Mouse (Mus musculus) midbrain, embryonic 13.5 days (tissue): ENCODE measurements at regions not wholly inside any gene's neighbourhood (a gene's known extent, or its start where the extent isn't known, plus 50 kb on each side); places are given as distances from the start of the nearest gene placed in this dataset.
A peak's percentile ranks its signal among the peaks of the same experiment; 100 is the strongest.

ENCODE experiments used
- ATAC-seq: fragments of 200-750 bp; cut with Nextera tagmentation; 2 replicates; pipeline ENCODE4 v1.8.0; 2017; ENCODE audit warnings: mild to moderate bottlenecking, moderate TSS enrichment, moderate library complexity
- H3K27ac ChIP-seq: fragments of 300-500 bp; sonication (generic); 2 replicates; pipeline ENCODE4 v1.5.1; 2015; ENCODE audit warnings: inconsistent platforms, mild to moderate bottlenecking, moderate library complexity
- H3K27me3 ChIP-seq: fragments of 300-500 bp; sonication (generic); 2 replicates; pipeline ENCODE4 v1.6.1; 2015; ENCODE audit warnings: mild to moderate bottlenecking, inconsistent platforms
- H3K36me3 ChIP-seq: fragments of 300-500 bp; sonication (generic); 2 replicates; pipeline ENCODE4 v1.6.1; 2015; ENCODE audit warnings: mild to moderate bottlenecking, inconsistent platforms
- H3K4me1 ChIP-seq: fragments of 300-500 bp; sonication (generic); replicated peaks from 2 replicates; pipeline ENCODE4 v1.6.1; 2015; ENCODE audit warnings: inconsistent platforms
- H3K4me2 ChIP-seq: fragments of 300-500 bp; sonication (generic); replicated peaks from 2 replicates; pipeline ENCODE4 v1.6.1; 2015; ENCODE audit warnings: moderate library complexity, mild to moderate bottlenecking, inconsistent platforms
- H3K4me3 ChIP-seq: fragments of 300-500 bp; sonication (generic); replicated peaks from 2 replicates; pipeline ENCODE4 v1.5.1; 2015; ENCODE audit warnings: mild to moderate bottlenecking, inconsistent platforms
- H3K9ac ChIP-seq: fragments of 300-500 bp; sonication (generic); replicated peaks from 2 replicates; pipeline ENCODE4 v1.6.1; 2015; ENCODE audit warnings: mild to moderate bottlenecking, inconsistent platforms
- H3K9me3 ChIP-seq: fragments of 300-500 bp; sonication (generic); 2 replicates; pipeline ENCODE4 v1.6.1; 2016; ENCODE audit warnings: mild to moderate bottlenecking, inconsistent platforms
- WGBS: fragments of 180-500 bp; shearing (Covaris S2); methylation state at CpG from one replicate; pipeline ENCODE4 v1.1.7; 2015; 5-methylcytosine and 5-hydroxymethylcytosine counted together

- Histone ChIP-seq H3K4me1 (no peaks in the 10 kb centered on the region), H3K36me3 (no peaks in the 10 kb centered on the region), H3K27me3 (no peaks in the 10 kb centered on the region), H3K4me3 (no peak overlapping the region), H3K4me2 (no peak overlapping the region), H3K27ac (no peak overlapping the region), H3K9ac (no peak overlapping the region), H3K9me3 (no peaks in the 10 kb centered on the region)
- WGBS, result 85% methylated on average over 5 of the region's 5 CpGs
- ATAC-seq, result no peak
Observed at GRCm38 (mm10) chr11:48525517-48525916, 274.6 kb upstream of the Rack1 start.

GRCm38 (mm10) chr11:48506886-48507285 lies 293.2 kb upstream of the Rack1 start:
- H3K9ac ChIP-seq, result no peak overlapping the region
- no peaks in the 10 kb centered on the region for H3K9me3 ChIP-seq
- WGBS, result 84% methylated on average over 3 of the region's 3 CpGs
- ATAC-seq, result no peak
- no peak overlapping the region for H3K27ac ChIP-seq
- H3K4me2 ChIP-seq, result no peak overlapping the region
- H3K4me1 ChIP-seq, result peaks cover 9% of the 10 kb centered on the region
- no peaks in the 10 kb centered on the region for H3K27me3 ChIP-seq
- H3K4me3 ChIP-seq, result no peak overlapping the region
- H3K36me3 ChIP-seq, result no peaks in the 10 kb centered on the region

- WGBS, result 10% methylated on average over 10 of the region's 10 CpGs
- no peaks in the 10 kb centered on the region for H3K9me3 ChIP-seq
- H3K27me3 ChIP-seq, result no peaks in the 10 kb centered on the region
- H3K4me3 ChIP-seq, result no peak overlapping the region
- no peaks in the 10 kb centered on the region for H3K36me3 ChIP-seq
- peaks cover 9% of the 10 kb centered on the region for H3K4me1 ChIP-seq
- H3K9ac ChIP-seq, result no peak overlapping the region
- no peak overlapping the region for H3K27ac ChIP-seq
- H3K4me2 ChIP-seq, result 0 out of 2 replicates have a peak overlapping the region, but pooled peaks have one; percentile 27
- ATAC-seq, result peak; percentile 87
Observed at GRCm38 (mm10) chr11:48502011-48502806, 297.9 kb upstream of the Rack1 start.

DNA sequence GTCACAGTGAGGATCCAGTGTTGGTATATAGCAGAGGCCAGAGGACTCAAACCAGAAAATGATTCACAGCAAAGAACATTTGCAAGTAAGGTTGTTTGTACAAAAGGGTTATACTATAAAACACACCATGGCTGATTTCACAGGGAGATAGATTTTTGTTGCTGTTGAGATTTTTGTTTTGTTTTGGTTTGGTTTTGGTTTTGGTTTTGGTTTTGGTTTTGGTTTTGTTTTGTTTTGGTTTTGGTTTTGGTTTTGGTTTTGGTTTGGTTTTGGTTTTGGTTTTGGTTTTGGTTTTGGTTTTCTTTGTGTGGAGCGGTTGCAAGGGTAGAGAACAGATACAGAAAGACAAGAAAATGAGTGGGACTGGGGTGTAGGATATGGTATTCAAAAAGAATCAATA lies 301.1 kb upstream of the Rack1 start:
- no peak overlapping the region for H3K4me3 ChIP-seq
- WGBS, result 94% methylated on average over 1 of the region's 1 CpGs
- no peak overlapping the region for H3K9ac ChIP-seq
- no peaks in the 10 kb centered on the region for H3K27me3 ChIP-seq
- ATAC-seq, result no peak
- H3K36me3 ChIP-seq, result no peaks in the 10 kb centered on the region
- H3K9me3 ChIP-seq, result no peaks in the 10 kb centered on the region
- peaks cover 9% of the 10 kb centered on the region for H3K4me1 ChIP-seq
- no peak overlapping the region for H3K4me2 ChIP-seq
- no peak overlapping the region for H3K27ac ChIP-seq

DNA sequence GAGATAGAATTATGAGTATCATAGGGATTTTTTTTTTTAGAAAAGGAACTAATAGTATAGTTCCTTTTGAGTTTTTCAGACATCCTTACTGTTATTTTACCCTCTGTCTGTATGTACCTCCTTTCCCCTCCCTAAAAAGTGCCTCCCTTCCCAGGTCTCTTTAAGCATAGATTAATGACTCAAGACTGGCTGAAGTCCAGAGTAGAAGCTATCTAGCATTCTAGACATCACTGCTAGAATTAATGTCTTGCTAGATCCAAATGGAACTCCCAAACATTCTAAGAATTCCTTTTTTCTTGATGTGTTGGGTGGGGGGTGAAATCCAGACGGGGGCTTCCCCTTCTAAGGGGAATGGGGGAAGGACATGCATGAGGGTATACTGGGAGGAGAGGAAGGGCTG lies 311.8 kb upstream of the Rack1 start:
- no peaks in the 10 kb centered on the region for H3K9me3 ChIP-seq
- H3K4me1 ChIP-seq, result peaks cover 4% of the 10 kb centered on the region; the same call in 1 of the 2 replicates
- no peaks in the 10 kb centered on the region for H3K27me3 ChIP-seq
- H3K27ac ChIP-seq, result no peak overlapping the region
- no peaks in the 10 kb centered on the region for H3K36me3 ChIP-seq
- no peak overlapping the region for H3K4me2 ChIP-seq
- 84% methylated on average over 1 of the region's 1 CpGs for WGBS
- H3K9ac ChIP-seq, result no peak overlapping the region
- ATAC-seq, result no peak
- no peak overlapping the region for H3K4me3 ChIP-seq

- no peak overlapping the region for H3K4me3 ChIP-seq
- WGBS, result 66% methylated on average over 4 of the region's 4 CpGs
- H3K9me3 ChIP-seq, result no peaks in the 10 kb centered on the region
- no peak overlapping the region for H3K27ac ChIP-seq
- H3K36me3 ChIP-seq, result no peaks in the 10 kb centered on the region
- no peak overlapping the region for H3K4me2 ChIP-seq
- no peaks in the 10 kb centered on the region for H3K27me3 ChIP-seq
- H3K9ac ChIP-seq, result no peak overlapping the region
- ATAC-seq, result no peak
- H3K4me1 ChIP-seq, result no peaks in the 10 kb centered on the region
Observed at GRCm38 (mm10) chr11:48464036-48464435, 336.1 kb upstream of the Rack1 start.

DNA sequence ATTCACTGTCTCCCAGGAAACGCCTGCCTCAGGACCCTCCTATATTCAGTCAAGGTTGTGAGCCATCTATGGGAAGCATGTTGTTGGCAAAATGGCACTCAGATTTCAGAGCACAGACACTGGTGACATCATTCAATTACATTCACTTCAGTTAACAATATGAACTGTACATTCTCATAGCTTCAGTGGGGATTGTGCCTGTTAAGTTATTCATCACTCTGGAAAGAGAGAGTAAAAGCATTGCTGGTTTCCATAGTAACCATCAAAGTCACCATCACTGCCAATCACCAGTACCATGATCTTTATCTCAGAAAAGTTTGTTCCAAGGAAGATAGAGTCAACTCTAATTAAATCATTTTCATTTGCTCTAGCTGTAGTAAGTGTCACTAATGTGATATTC lies 350.2 kb upstream of the Rack1 start:
- ATAC-seq, result no peak
- no peak overlapping the region for H3K27ac ChIP-seq
- WGBS, result 85% methylated on average over 1 of the region's 1 CpGs
- H3K9ac ChIP-seq, result no peak overlapping the region
- H3K9me3 ChIP-seq, result no peaks in the 10 kb centered on the region
- H3K4me1 ChIP-seq, result no peaks in the 10 kb centered on the region
- H3K4me2 ChIP-seq, result no peak overlapping the region
- no peaks in the 10 kb centered on the region for H3K27me3 ChIP-seq
- no peaks in the 10 kb centered on the region for H3K36me3 ChIP-seq
- H3K4me3 ChIP-seq, result no peak overlapping the region

GRCm38 (mm10) chr11:48442534-48443254 lies 357.4 kb upstream of the Rack1 start:
- Histone ChIP-seq H3K4me1 (peaks cover 9% of the 10 kb centered on the region), H3K4me2 (no peak overlapping the region), H3K36me3 (no peaks in the 10 kb centered on the region), H3K9me3 (no peaks in the 10 kb centered on the region), H3K27ac (peak overlapping the region; percentile 58), H3K9ac (no peak overlapping the region), H3K4me3 (no peak overlapping the region), H3K27me3 (no peaks in the 10 kb centered on the region)
- 29% methylated on average over 5 of the region's 5 CpGs for WGBS
- peak; percentile 90 for ATAC-seq

DNA sequence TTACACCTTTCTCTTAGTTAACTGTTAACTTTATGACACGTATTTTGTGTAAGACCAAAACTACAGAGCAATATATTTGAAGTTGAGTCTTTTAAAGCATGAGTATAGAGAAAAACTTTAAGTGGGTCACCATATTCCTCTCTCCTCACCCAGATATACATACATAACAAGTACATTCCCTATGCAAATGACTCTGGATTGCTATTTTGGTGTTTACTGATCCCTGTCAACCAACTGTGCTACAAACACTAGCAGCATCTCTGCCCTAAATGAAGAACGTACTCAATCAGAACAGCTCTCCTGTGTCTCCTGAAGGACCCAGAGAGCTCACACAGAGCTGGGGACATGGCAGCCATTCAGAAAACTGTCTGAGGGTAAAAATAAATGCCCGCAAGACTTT lies 363.4 kb upstream of the Rack1 start:
- Histone ChIP-seq H3K4me1 (no peaks in the 10 kb centered on the region), H3K27me3 (no peaks in the 10 kb centered on the region), H3K4me3 (no peak overlapping the region), H3K27ac (no peak overlapping the region), H3K9ac (no peak overlapping the region), H3K4me2 (no peak overlapping the region), H3K9me3 (no peaks in the 10 kb centered on the region), H3K36me3 (no peaks in the 10 kb centered on the region)
- ATAC-seq, result no peak
- WGBS, result 92% methylated on average over 3 of the region's 3 CpGs

DNA sequence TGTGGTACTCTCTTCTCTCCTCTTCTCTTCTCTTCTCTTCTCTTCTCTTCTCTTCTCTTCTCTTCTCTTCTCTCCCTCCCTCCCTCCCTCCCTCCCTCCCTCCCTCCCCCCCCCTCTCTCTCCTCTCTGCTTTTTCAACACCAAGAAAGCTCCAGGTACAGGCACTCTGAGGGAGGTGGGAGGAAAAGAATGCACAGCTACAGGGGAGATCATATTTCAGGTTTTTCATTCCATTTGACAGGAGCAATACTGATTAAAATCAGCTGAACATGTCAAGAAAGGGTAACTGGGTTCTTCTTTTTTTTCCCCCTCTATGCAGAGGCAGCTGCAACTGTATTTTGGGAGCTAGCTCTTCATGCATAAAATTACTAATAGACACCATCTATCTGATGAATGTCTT lies 368.8 kb upstream of the Rack1 start:
- Histone ChIP-seq H3K9ac (no peak overlapping the region), H3K4me3 (no peak overlapping the region), H3K4me2 (no peak overlapping the region), H3K9me3 (no peaks in the 10 kb centered on the region), H3K4me1 (no peaks in the 10 kb centered on the region), H3K36me3 (no peaks in the 10 kb centered on the region), H3K27me3 (no peaks in the 10 kb centered on the region), H3K27ac (no peak overlapping the region)
- ATAC-seq, result no peak

DNA sequence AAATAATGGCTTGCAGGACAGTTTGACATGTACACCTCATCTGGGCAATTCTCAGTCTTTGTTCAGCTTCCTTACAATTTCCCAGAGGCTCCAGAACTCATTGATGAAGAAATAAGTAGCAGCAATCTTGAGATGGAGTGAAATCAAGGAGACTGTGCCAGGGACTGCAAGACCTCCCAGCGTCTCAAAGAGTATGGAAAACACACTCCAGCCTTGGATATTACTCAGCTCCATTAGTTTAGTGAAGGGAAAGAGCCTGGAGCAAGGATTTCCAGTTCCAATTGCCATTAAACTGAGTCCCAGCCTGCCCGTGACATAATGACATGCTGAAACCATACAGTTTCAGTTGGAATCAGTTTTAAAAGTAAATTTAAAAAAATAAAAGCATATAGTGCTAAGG lies 372.7 kb upstream of the Rack1 start:
- ATAC-seq, result no peak
- no peaks in the 10 kb centered on the region for H3K4me1 ChIP-seq
- no peaks in the 10 kb centered on the region for H3K27me3 ChIP-seq
- WGBS, result 76% methylated on average over 2 of the region's 2 CpGs
- H3K9ac ChIP-seq, result no peak overlapping the region
- H3K27ac ChIP-seq, result no peak overlapping the region
- H3K4me2 ChIP-seq, result no peak overlapping the region
- H3K9me3 ChIP-seq, result no peaks in the 10 kb centered on the region
- H3K36me3 ChIP-seq, result no peaks in the 10 kb centered on the region
- H3K4me3 ChIP-seq, result no peak overlapping the region

DNA sequence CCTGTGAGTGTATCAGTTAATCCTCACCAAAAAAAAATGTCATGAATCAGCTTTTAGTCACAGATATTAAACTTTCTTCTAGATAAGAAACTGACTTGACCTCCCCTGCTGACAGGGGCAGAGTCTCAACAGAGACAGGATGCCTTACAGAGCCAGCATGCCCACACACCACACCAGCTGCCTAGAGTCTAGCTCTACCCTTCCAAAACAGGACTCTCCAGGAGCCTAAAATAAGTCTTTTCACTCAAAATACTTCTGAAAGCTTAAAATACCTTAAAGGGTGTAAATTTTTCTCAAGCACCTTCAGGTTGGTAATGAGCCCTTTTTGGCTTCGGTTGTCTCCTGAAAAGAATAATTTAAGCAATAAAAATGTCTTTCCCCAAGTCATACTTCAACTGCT lies 373.7 kb upstream of the Rack1 start:
- H3K4me3 ChIP-seq, result no peak overlapping the region
- H3K9ac ChIP-seq, result no peak overlapping the region
- 79% methylated on average over 1 of the region's 1 CpGs for WGBS
- no peak for ATAC-seq
- H3K4me1 ChIP-seq, result no peaks in the 10 kb centered on the region
- H3K9me3 ChIP-seq, result no peaks in the 10 kb centered on the region
- no peaks in the 10 kb centered on the region for H3K27me3 ChIP-seq
- no peaks in the 10 kb centered on the region for H3K36me3 ChIP-seq
- no peak overlapping the region for H3K27ac ChIP-seq
- H3K4me2 ChIP-seq, result no peak overlapping the region
